Mouse (Mus musculus): ENCODE results near the gene Crmp1. TPM values are rescaled to one million over a fixed set of nuclear protein-coding genes. Genes with fewer than 3 reads are reported as not detected.

Crmp1 gene
- polyA plus RNA-seq, 1 experiment from 2014 or later: 6.8 TPM

DNA sequence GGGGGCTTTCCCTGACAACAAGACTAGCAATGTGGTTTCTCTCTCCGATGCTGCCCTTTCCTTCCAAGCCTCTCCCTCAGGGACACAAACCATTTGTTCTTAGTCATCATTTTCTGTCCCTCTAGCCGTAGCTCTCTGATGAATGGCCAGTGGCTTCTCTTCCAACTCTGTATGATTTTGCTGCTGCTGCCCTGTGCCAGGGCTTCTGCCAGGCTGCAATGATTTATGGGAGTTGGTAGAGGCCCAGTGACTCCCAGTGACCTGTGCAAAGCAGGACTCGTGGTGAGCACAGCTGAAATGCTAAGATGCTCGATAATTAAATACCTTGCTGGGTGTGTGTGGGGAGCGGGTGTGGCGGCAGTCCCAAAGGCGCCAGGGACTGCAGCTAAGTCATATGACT, 26.5 kb upstream of the Crmp1 start:
- H3K4me2 ChIP-seq (replicated peaks; ENCODE audit: low read depth): no peak overlapping the region
- no peak overlapping the region for H3K27ac ChIP-seq (replicated peaks)
- no peak overlapping the region for H3K9ac ChIP-seq (ENCODE audit: low read length)
- H3K36me3 ChIP-seq (ENCODE audit: control insufficient read depth, insufficient read depth, low read length): no peaks in the 10 kb centered on the region
- no peaks in the 10 kb centered on the region for H3K9me3 ChIP-seq (ENCODE audit: control insufficient read depth, low read length)
- H3K4me3 ChIP-seq (ENCODE audit: low read depth, low read length): no peak overlapping the region
- DNase-seq (ENCODE audit: low spot score) (no peak), ATAC-seq (ENCODE audit: low FRiP score, low TSS enrichment) (no peak)
- WGBS: 84% methylated on average over 7 of the region's 7 CpGs
- no peaks in the 10 kb centered on the region for H3K27me3 ChIP-seq (ENCODE audit: control insufficient read depth, insufficient read depth, low read length)
- no peaks in the 10 kb centered on the region for H3K4me1 ChIP-seq (replicated peaks; ENCODE audit: control insufficient read depth, insufficient read depth)
- TF ChIP-seq EP300 (optimal IDR thresholded peaks at IDR 0.05) (no peak), CTCF (IDR thresholded peaks at IDR 0.05; ENCODE audit: low read depth) (no peak)

- H3K27ac ChIP-seq (replicated peaks): no peak overlapping the region
- no peak for TF ChIP-seq CTCF (IDR thresholded peaks at IDR 0.05; ENCODE audit: low read depth)
- no peak for TF ChIP-seq EP300 (optimal IDR thresholded peaks at IDR 0.05)
- H3K9ac ChIP-seq (ENCODE audit: low read length): no peak overlapping the region
- no peak for ATAC-seq (ENCODE audit: low FRiP score, low TSS enrichment)
- DNase-seq (ENCODE audit: low spot score): no peak
- 43% methylated on average over 5 of the region's 5 CpGs for WGBS
- no peaks in the 10 kb centered on the region for H3K27me3 ChIP-seq (ENCODE audit: control insufficient read depth, insufficient read depth, low read length)
- H3K36me3 ChIP-seq (ENCODE audit: control insufficient read depth, insufficient read depth, low read length): no peaks in the 10 kb centered on the region
- H3K4me2 ChIP-seq (replicated peaks; ENCODE audit: low read depth): no peak overlapping the region
- H3K4me3 ChIP-seq (ENCODE audit: low read depth, low read length): no peak overlapping the region
- no peaks in the 10 kb centered on the region for H3K4me1 ChIP-seq (replicated peaks; ENCODE audit: control insufficient read depth, insufficient read depth)
- no peaks in the 10 kb centered on the region for H3K9me3 ChIP-seq (ENCODE audit: control insufficient read depth, low read length)
Observed at GRCm38 (mm10) chr5:37219615-37220014, 22.1 kb upstream of the Crmp1 start.

GRCm38 (mm10) chr5:37220575-37220974, 21.2 kb upstream of the Crmp1 start:
- no peak overlapping the region for H3K4me3 ChIP-seq (ENCODE audit: low read depth, low read length)
- no peak overlapping the region for H3K4me2 ChIP-seq (replicated peaks; ENCODE audit: low read depth)
- DNase-seq (ENCODE audit: low spot score) (no peak), ATAC-seq (ENCODE audit: low FRiP score, low TSS enrichment) (no peak)
- 74% methylated on average over 5 of the region's 5 CpGs for WGBS
- H3K27me3 ChIP-seq (ENCODE audit: control insufficient read depth, insufficient read depth, low read length): no peaks in the 10 kb centered on the region
- TF ChIP-seq CTCF (IDR thresholded peaks at IDR 0.05; ENCODE audit: low read depth): no peak
- TF ChIP-seq EP300 (optimal IDR thresholded peaks at IDR 0.05): no peak
- no peak overlapping the region for H3K27ac ChIP-seq (replicated peaks)
- H3K4me1 ChIP-seq (replicated peaks; ENCODE audit: control insufficient read depth, insufficient read depth): no peaks in the 10 kb centered on the region
- no peaks in the 10 kb centered on the region for H3K36me3 ChIP-seq (ENCODE audit: control insufficient read depth, insufficient read depth, low read length)
- H3K9ac ChIP-seq (ENCODE audit: low read length): no peak overlapping the region
- H3K9me3 ChIP-seq (ENCODE audit: control insufficient read depth, low read length): no peaks in the 10 kb centered on the region

DNA sequence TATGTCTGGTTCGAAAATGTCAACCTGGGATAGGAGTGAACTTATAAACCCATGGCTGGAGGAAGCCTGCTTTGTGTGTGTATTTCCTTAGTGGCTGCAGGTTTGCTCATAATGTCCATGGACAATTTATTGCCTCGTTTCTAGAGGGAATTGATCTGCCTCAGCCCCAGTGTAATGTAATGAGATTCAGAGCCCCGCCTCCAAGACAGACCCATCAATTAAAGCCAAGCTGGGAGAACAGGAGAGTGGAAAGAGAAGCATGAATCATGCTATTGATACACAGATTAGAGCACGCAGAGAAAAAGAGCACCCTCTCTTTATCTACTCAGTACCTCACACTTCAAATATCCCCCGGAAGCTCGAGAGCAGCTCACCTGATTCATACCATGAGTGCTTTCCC, 20.2 kb upstream of the Crmp1 start:
- WGBS: 41% methylated on average over 6 of the region's 6 CpGs
- no peak for ATAC-seq (ENCODE audit: low FRiP score, low TSS enrichment)
- Histone ChIP-seq H3K9me3 (ENCODE audit: control insufficient read depth, low read length) (no peaks in the 10 kb centered on the region), H3K4me1 (replicated peaks; ENCODE audit: control insufficient read depth, insufficient read depth) (no peaks in the 10 kb centered on the region), H3K4me2 (replicated peaks; ENCODE audit: low read depth) (no peak overlapping the region), H3K36me3 (ENCODE audit: control insufficient read depth, insufficient read depth, low read length) (no peaks in the 10 kb centered on the region), H3K4me3 (ENCODE audit: low read depth, low read length) (no peak overlapping the region), H3K27ac (replicated peaks) (no peak overlapping the region), H3K9ac (ENCODE audit: low read length) (no peak overlapping the region), H3K27me3 (ENCODE audit: control insufficient read depth, insufficient read depth, low read length) (no peaks in the 10 kb centered on the region)
- no peak for DNase-seq (ENCODE audit: low spot score)
- TF ChIP-seq CTCF (IDR thresholded peaks at IDR 0.05; ENCODE audit: low read depth): no peak
- no peak for TF ChIP-seq EP300 (optimal IDR thresholded peaks at IDR 0.05)

GRCm38 (mm10) chr5:37222316-37222715, 19.4 kb upstream of the Crmp1 start:
- no peak for TF ChIP-seq CTCF (IDR thresholded peaks at IDR 0.05; ENCODE audit: low read depth)
- no peak for TF ChIP-seq EP300 (optimal IDR thresholded peaks at IDR 0.05)
- H3K9me3 ChIP-seq (ENCODE audit: control insufficient read depth, low read length): no peaks in the 10 kb centered on the region
- no peak for ATAC-seq (ENCODE audit: low FRiP score, low TSS enrichment)
- H3K27me3 ChIP-seq (ENCODE audit: control insufficient read depth, insufficient read depth, low read length): no peaks in the 10 kb centered on the region
- H3K4me2 ChIP-seq (replicated peaks; ENCODE audit: low read depth): no peak overlapping the region
- no peak overlapping the region for H3K9ac ChIP-seq (ENCODE audit: low read length)
- DNase-seq (ENCODE audit: low spot score): no peak
- H3K27ac ChIP-seq (replicated peaks): no peak overlapping the region
- WGBS: 55% methylated on average over 8 of the region's 8 CpGs
- no peaks in the 10 kb centered on the region for H3K36me3 ChIP-seq (ENCODE audit: control insufficient read depth, insufficient read depth, low read length)
- no peaks in the 10 kb centered on the region for H3K4me1 ChIP-seq (replicated peaks; ENCODE audit: control insufficient read depth, insufficient read depth)
- H3K4me3 ChIP-seq (ENCODE audit: low read depth, low read length): no peak overlapping the region

GRCm38 (mm10) chr5:37225708-37226107, 16.0 kb upstream of the Crmp1 start:
- no peaks in the 10 kb centered on the region for H3K27me3 ChIP-seq (ENCODE audit: control insufficient read depth, insufficient read depth, low read length)
- DNase-seq (ENCODE audit: low spot score) (no peak), ATAC-seq (ENCODE audit: low FRiP score, low TSS enrichment) (no peak)
- H3K36me3 ChIP-seq (ENCODE audit: control insufficient read depth, insufficient read depth, low read length): no peaks in the 10 kb centered on the region
- no peaks in the 10 kb centered on the region for H3K9me3 ChIP-seq (ENCODE audit: control insufficient read depth, low read length)
- TF ChIP-seq EP300 (optimal IDR thresholded peaks at IDR 0.05) (no peak), CTCF (IDR thresholded peaks at IDR 0.05; ENCODE audit: low read depth) (no peak)
- no peaks in the 10 kb centered on the region for H3K4me1 ChIP-seq (replicated peaks; ENCODE audit: control insufficient read depth, insufficient read depth)
- H3K9ac ChIP-seq (ENCODE audit: low read length): no peak overlapping the region
- no peak overlapping the region for H3K4me2 ChIP-seq (replicated peaks; ENCODE audit: low read depth)
- 81% methylated on average over 1 of the region's 1 CpGs for WGBS
- no peak overlapping the region for H3K4me3 ChIP-seq (ENCODE audit: low read depth, low read length)
- H3K27ac ChIP-seq (replicated peaks): no peak overlapping the region
